Mouse (Mus musculus): ENCODE data around the gene Fzd4. TPM values are rescaled to one million over a fixed set of nuclear protein-coding genes. Genes with fewer than 3 reads are reported as not detected.

The Fzd4 gene
- polyA plus RNA-seq, 1 experiment: 1.2 TPM

- H3K36me3 ChIP-seq (ENCODE audit: control insufficient read depth, insufficient read depth, low read length): no peaks in the 10 kb centered on the region
- H3K4me3 ChIP-seq (ENCODE audit: control insufficient read depth, low read depth, low read length): no peak overlapping the region
- H3K27ac ChIP-seq (ENCODE audit: control insufficient read depth, insufficient read depth, low read depth, low read length): no peak overlapping the region
- peaks cover 11% of the 10 kb centered on the region; the same call in 1 of the 2 replicates for H3K4me1 ChIP-seq (ENCODE audit: control insufficient read depth, insufficient read depth, low read length)
- H3K27me3 ChIP-seq (ENCODE audit: control insufficient read depth, insufficient read depth, low read length): no peaks in the 10 kb centered on the region
- TF ChIP-seq CTCF (IDR thresholded peaks at IDR 0.05; ENCODE audit: control insufficient read depth, insufficient read depth, insufficient replicate concordance, low read depth, low read length) (no peak), POLR2A (IDR thresholded peaks at IDR 0.05; ENCODE audit: control insufficient read depth, low read depth, low read length) (no peak)
Observed at GRCm38 (mm10) chr7:89401136-89401858, 2.9 kb upstream of the Fzd4 start.

GRCm38 (mm10) chr7:89401936-89402335, 2.2 kb upstream of the Fzd4 start:
- Histone ChIP-seq H3K27me3 (ENCODE audit: control insufficient read depth, insufficient read depth, low read length) (no peaks in the 10 kb centered on the region), H3K27ac (ENCODE audit: control insufficient read depth, insufficient read depth, low read depth, low read length) (no peak overlapping the region), H3K4me3 (ENCODE audit: control insufficient read depth, low read depth, low read length) (no peak overlapping the region), H3K4me1 (ENCODE audit: control insufficient read depth, insufficient read depth, low read length) (peaks cover 11% of the 10 kb centered on the region; the same call in 1 of the 2 replicates), H3K36me3 (ENCODE audit: control insufficient read depth, insufficient read depth, low read length) (no peaks in the 10 kb centered on the region)
- TF ChIP-seq POLR2A (IDR thresholded peaks at IDR 0.05; ENCODE audit: control insufficient read depth, low read depth, low read length): no peak
- no peak for TF ChIP-seq CTCF (IDR thresholded peaks at IDR 0.05; ENCODE audit: control insufficient read depth, insufficient read depth, insufficient replicate concordance, low read depth, low read length)

- Histone ChIP-seq H3K36me3 (ENCODE audit: control insufficient read depth, insufficient read depth, low read length) (no peaks in the 10 kb centered on the region), H3K4me3 (ENCODE audit: control insufficient read depth, low read depth, low read length) (peak overlapping the region; percentile 85), H3K4me1 (ENCODE audit: control insufficient read depth, insufficient read depth, low read length) (peaks cover 11% of the 10 kb centered on the region; the same call in 1 of the 2 replicates), H3K27me3 (ENCODE audit: control insufficient read depth, insufficient read depth, low read length) (no peaks in the 10 kb centered on the region), H3K27ac (ENCODE audit: control insufficient read depth, insufficient read depth, low read depth, low read length) (0 out of 2 replicates have a peak overlapping the region, but pooled peaks have one; percentile 2)
- no peak for TF ChIP-seq CTCF (IDR thresholded peaks at IDR 0.05; ENCODE audit: control insufficient read depth, insufficient read depth, insufficient replicate concordance, low read depth, low read length)
Observed at GRCm38 (mm10) chr7:89403053-89403972, 842 bp upstream of the Fzd4 start.

GRCm38 (mm10) chr7:89404734-89405440, 732 bp downstream of the Fzd4 start:
- TF ChIP-seq POLR2A (IDR thresholded peaks at IDR 0.05; ENCODE audit: control insufficient read depth, low read depth, low read length): no peak
- TF ChIP-seq CTCF (IDR thresholded peaks at IDR 0.05; ENCODE audit: control insufficient read depth, insufficient read depth, insufficient replicate concordance, low read depth, low read length): no peak
- H3K36me3 ChIP-seq (ENCODE audit: control insufficient read depth, insufficient read depth, low read length): no peaks in the 10 kb centered on the region
- H3K4me1 ChIP-seq (ENCODE audit: control insufficient read depth, insufficient read depth, low read length): peaks cover 11% of the 10 kb centered on the region; the same call in 1 of the 2 replicates
- peak overlapping the region; percentile 59 for H3K27ac ChIP-seq (ENCODE audit: control insufficient read depth, insufficient read depth, low read depth, low read length)
- peak overlapping the region; percentile 92 for H3K4me3 ChIP-seq (ENCODE audit: control insufficient read depth, low read depth, low read length)
- no peaks in the 10 kb centered on the region for H3K27me3 ChIP-seq (ENCODE audit: control insufficient read depth, insufficient read depth, low read length)

GRCm38 (mm10) chr7:89406011-89406410, 1.9 kb downstream of the Fzd4 start:
- no peaks in the 10 kb centered on the region for H3K27me3 ChIP-seq (ENCODE audit: control insufficient read depth, insufficient read depth, low read length)
- no peak overlapping the region for H3K27ac ChIP-seq (ENCODE audit: control insufficient read depth, insufficient read depth, low read depth, low read length)
- H3K36me3 ChIP-seq (ENCODE audit: control insufficient read depth, insufficient read depth, low read length): no peaks in the 10 kb centered on the region
- peaks cover 11% of the 10 kb centered on the region; the same call in 1 of the 2 replicates for H3K4me1 ChIP-seq (ENCODE audit: control insufficient read depth, insufficient read depth, low read length)
- no peak overlapping the region for H3K4me3 ChIP-seq (ENCODE audit: control insufficient read depth, low read depth, low read length)
- no peak for TF ChIP-seq CTCF (IDR thresholded peaks at IDR 0.05; ENCODE audit: control insufficient read depth, insufficient read depth, insufficient replicate concordance, low read depth, low read length)
- TF ChIP-seq POLR2A (IDR thresholded peaks at IDR 0.05; ENCODE audit: control insufficient read depth, low read depth, low read length): no peak

GRCm38 (mm10) chr7:89407006-89407940, 3.1 kb downstream of the Fzd4 start:
- TF ChIP-seq CTCF (IDR thresholded peaks at IDR 0.05; ENCODE audit: control insufficient read depth, insufficient read depth, insufficient replicate concordance, low read depth, low read length) (no peak), POLR2A (IDR thresholded peaks at IDR 0.05; ENCODE audit: control insufficient read depth, low read depth, low read length) (no peak)
- H3K36me3 ChIP-seq (ENCODE audit: control insufficient read depth, insufficient read depth, low read length): no peaks in the 10 kb centered on the region
- H3K27ac ChIP-seq (ENCODE audit: control insufficient read depth, insufficient read depth, low read depth, low read length): no peak overlapping the region
- H3K4me3 ChIP-seq (ENCODE audit: control insufficient read depth, low read depth, low read length): no peak overlapping the region
- no peaks in the 10 kb centered on the region for H3K27me3 ChIP-seq (ENCODE audit: control insufficient read depth, insufficient read depth, low read length)
- H3K4me1 ChIP-seq (ENCODE audit: control insufficient read depth, insufficient read depth, low read length): peaks cover 11% of the 10 kb centered on the region; the same call in 1 of the 2 replicates

Measured in testis, adult 2 months (tissue).